Mouse (Mus musculus): ENCODE data around the gene Nepro. TPM values are rescaled to one million over a fixed set of nuclear protein-coding genes. Genes with fewer than 3 reads are reported as not detected.
A peak's percentile ranks its signal among the peaks of the same experiment; 100 is the strongest.

Gene Nepro
- total RNA-seq, 1 experiment from 2014 or later = 11.3 TPM

DNA sequence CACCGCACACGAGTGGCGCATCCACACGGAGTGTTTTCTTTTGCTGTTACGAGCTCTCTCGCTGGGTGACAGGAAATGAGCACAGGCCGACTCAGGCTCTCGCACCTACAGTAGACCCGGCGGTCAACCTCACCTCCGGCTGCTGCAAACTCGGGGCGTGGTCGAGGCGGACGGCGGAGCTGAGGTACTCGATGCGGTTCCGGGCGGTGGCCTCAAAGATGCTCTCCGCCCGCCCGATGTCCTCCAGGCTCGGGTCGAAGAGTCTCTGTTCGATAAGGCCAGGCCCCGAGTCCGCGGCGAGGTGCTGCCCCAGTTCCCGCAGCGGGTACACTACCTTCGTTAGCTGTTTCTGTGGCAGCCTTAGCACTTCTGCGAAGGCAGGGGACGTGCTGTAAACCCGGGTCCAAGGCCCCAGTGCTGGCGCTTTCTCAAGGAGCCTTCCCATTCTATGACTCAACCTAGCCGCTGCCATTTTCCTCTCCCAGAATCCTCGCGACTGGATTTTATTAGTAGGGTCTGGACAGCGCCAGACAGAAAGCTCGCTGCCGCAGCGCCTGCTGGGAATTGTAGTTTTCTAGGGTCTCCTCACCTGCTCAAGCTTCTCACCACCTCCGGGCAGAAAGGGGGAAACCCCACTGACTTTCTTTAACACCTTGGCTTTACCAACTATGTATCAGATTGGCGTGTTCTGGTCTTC, 21.9 kb downstream of the Nepro start, which contains the start of gene Gtpbp8:
TSS of gene Gtpbp8 (minus strand) at position 498 of the 697 bp plus-strand sequence.
- ATAC-seq (replicated peaks; ENCODE audit: insufficient number of reproducible peaks, low FRiP score, low TSS enrichment, poor library complexity, severe bottlenecking) = peak; percentile 82

DNA sequence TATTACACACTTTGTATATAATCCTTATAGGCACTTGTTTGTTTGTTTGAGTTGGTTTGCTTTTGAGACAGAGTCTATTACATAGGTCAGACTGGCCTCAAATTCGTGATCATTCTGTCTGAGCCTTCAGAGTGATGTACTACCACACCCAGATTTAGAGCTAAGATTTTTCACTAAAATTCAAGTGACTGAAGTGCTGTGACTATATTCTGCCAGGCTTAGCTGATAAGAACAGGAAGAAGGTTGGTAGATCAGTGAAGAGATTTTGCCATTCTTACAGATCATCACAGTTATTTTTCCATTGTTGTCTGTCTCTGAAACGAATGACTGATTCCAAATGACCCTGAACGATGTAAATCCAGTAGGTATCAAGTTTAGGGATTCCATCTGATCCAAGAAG, 23.9 kb downstream of the Nepro start:
- ATAC-seq (replicated peaks; ENCODE audit: insufficient number of reproducible peaks, low FRiP score, low TSS enrichment, poor library complexity, severe bottlenecking) = no peak

DNA sequence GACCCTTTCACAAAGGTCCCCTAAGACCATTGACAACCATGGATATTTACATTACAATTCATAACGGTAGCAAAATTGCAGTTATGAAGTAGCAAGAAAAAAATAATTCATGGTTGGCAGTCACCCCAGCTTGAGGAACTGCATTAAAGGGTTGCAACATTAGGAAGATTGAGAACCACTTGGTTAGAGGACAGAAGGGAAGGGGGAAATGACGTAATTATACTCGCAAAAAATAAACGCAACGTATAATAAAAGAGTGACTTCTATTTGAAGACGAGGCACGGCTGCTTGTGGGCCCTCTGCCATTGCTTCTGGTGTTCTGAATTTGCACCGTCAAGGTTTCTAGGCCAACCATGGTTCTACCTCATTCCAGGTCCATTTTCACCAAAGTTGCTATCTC, 33.6 kb downstream of the Nepro start:
- no peak for ATAC-seq (replicated peaks; ENCODE audit: insufficient number of reproducible peaks, low FRiP score, low TSS enrichment, poor library complexity, severe bottlenecking)

DNA sequence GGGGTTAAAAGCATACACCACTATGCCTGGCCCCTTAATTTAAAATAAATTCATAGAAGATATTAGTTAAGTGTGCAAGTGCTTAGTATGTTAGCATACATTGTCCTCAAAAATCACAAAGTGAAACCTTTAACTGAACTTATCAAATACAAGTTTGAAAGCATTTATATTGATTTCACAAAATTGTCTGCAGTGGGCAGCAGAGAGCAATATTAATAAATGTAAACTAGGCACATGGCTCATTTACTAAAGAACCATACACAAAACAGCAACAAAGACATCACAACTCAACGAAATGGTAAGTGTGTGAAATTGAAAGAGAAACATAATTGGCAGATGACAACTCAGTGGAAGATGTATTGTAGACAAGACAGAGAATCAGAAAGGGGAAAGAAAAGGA, 37.7 kb downstream of the Nepro start:
- no peak for ATAC-seq (replicated peaks; ENCODE audit: insufficient number of reproducible peaks, low FRiP score, low TSS enrichment, poor library complexity, severe bottlenecking)

DNA sequence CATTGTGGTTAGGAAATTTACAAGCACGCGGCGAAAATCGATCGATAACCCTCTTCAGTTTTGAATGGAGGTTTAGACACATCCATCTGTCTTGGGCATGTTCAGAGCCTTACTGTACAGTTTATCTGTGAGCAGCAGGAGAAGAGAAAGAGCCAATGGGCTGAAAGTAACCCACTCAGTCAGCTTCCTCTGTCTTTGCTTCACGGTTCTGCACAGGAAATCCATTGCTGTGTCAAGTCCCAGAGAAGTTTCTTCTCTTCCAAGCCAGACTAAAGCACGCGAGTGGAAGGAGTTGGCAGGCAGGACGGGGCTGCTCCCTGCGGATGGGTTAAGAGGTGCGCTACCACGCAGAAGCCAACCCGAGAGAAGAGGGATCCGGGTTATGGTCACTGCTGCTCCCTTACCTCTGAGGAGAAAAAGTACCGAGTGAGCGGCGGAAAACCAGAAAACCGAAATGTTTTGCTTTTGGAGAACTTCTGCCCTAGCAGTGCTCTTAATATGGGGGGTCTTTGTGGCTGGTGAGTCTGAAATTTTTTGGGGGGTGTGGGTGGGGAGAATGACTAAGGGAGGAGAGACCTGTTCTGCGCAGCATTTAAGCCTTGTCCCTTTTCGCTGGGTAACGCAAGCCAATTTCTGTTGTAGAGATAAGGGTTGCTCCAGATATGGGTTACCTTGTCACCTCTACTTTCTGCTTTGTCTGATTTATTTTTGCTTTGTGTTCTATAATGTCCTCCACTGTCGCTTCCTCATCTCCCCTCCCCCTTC, 41.6 kb downstream of the Nepro start, which contains the start of gene Cd200r1:
TSS of gene Cd200r1 (plus strand) at position 182 of the 765 bp plus-strand sequence.
- peak; percentile 24; the same call in 1 of the 2 replicates for ATAC-seq (replicated peaks; ENCODE audit: insufficient number of reproducible peaks, low FRiP score, low TSS enrichment, poor library complexity, severe bottlenecking)

DNA sequence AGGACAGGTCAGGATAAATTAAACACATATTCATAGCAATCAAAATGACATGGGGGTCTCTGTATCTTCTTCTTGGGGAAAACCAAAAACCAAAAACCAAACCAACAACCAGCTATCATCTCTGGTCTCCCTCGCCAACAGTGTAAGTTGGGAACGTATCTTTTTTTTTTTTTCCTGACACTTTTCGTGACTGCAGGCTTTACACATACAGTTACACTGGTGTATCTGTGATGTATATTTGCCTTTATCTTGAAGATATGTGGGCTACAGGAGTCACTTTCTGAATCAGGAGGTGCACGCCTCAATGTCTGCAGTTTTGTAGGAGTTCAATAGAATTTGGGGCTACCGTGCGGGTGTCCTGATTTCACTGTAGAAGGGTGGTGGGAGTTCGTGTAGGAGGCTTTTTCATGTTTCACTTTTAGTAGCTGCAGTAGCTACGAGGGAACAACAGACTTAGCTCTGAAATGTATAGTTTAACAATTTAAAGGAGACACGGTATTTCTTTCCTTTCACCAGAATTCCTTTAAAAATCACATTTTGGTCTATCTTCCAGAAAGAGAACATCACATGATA, 42.3 kb downstream of the Nepro start:
- no peak for ATAC-seq (replicated peaks; ENCODE audit: insufficient number of reproducible peaks, low FRiP score, low TSS enrichment, poor library complexity, severe bottlenecking)

DNA sequence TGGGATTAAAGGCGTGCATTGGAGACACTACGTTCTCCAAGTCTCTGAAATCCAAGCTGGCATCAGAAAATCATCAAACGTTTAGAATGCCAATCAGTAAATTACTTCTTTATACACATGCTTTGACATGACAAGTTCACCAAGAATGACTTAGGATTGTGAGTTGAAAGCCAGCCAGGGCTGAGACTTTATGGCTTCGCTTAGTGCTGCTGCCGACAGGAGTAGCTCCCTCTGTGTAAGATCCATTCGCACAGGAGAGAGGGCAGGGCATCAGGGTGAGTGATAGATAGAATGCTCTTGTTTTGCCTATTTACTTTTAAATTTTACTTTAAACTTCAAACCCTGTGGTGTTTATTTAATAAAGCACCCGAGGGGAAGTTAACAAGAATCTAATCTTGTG, 43.4 kb downstream of the Nepro start:
- no peak for ATAC-seq (replicated peaks; ENCODE audit: insufficient number of reproducible peaks, low FRiP score, low TSS enrichment, poor library complexity, severe bottlenecking)

DNA sequence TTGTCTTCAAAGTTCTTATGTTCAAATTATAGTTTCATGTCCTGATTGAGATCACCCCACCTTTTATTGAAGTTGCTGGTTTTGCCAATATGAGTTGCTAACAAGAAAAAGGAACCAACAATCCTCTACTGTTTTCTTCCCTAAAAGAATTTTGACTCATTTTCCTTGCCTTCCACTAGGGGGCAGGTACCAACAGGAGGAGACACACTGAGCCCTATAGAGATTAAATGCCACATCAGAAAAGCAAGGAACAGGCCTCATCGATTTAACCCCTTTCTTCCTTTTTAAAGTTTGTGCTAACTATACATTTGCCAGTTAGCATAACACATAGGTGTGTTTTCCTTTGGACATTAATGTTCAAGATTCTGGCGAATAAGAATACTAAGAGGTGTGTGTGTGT, 43.9 kb downstream of the Nepro start:
- peak; percentile 69 for ATAC-seq (replicated peaks; ENCODE audit: insufficient number of reproducible peaks, low FRiP score, low TSS enrichment, poor library complexity, severe bottlenecking)

DNA sequence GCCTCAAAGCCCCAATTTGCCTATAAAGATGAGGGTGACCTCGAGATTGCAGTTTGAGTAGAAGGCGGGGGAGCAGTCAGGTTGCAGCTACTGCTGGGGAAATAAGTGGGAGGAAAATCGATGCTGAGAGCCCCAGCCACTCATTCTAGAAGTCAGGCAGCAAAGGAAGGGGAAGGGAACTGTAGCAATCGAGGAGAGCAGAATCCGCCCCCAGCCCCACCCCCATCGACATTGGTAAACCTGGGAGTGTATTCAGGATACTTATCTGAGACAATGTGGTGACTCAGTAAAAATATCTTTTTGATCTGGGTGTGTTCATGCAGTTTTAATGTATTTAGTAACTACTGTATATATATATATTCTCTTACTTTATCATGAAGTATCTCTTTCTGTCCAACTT, 48.5 kb downstream of the Nepro start:
- no peak for ATAC-seq (replicated peaks; ENCODE audit: insufficient number of reproducible peaks, low FRiP score, low TSS enrichment, poor library complexity, severe bottlenecking)

DNA sequence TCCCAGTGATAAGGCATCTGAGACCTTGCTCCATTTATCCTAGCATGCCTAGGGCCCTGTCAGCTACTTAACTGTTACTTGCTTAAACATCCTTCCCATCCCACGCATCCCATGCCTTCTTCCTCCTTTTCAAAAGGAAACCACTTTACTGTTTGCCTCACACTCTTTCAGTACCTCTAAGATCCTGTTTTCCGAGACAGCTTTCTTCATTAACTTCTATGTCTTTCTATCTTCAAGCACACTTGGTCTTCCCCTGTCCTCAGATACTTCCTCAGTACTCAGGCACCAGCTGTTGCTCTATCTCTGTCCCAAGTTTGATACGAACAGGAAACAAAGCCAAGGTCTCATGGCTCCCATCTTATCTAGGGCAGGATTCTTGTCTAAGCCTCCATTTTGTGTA, 49.6 kb downstream of the Nepro start:
- no peak for ATAC-seq (replicated peaks; ENCODE audit: insufficient number of reproducible peaks, low FRiP score, low TSS enrichment, poor library complexity, severe bottlenecking)

DNA sequence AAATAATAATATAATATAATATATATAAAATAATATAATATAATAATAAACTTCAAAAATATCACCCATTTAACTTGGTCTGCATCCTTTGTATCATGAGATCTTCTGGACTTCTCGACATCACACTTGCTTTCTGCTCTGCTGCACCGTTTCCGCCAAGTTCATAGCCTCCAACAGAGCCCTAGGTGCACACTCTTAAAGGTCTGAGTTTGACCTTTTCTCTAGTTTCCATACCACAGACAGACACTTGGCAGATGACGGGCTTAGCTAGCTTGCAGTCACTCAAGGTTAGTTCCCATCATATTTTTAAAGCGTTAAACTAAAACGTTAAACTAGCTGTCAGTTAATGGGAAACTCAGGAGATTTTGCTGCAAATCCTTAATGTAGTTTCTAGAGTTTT, 50.1 kb downstream of the Nepro start:
- ATAC-seq (replicated peaks; ENCODE audit: insufficient number of reproducible peaks, low FRiP score, low TSS enrichment, poor library complexity, severe bottlenecking) = no peak

DNA sequence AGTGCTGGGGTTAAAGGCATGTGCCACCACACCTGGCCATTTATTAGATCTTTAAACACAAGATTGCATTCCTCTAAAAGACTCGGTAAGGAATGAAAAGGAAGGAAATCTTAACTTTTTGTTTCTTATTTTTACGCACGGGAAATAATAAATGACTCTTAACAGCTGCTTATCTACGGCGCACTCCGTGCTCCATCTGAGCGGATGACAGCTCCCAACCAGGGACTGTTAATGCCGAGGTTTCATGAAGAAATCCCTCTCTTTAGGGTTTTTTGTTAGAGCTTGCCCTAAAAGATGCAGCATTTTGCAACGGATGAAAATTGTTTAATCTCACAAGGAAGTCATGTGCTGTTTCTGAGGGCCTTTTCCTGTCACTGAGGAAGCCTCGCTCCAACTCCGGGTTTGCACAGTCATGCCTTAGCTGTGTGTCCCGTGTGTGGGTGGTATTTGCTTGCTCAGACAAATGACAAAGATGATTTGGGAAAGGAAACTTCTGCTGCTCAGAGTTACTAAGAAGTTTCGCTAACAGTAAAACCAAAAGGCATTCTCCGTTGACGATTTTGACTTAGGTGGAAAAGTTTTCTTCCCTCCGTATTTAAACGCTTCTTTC, 54.5 kb downstream of the Nepro start:
- ATAC-seq (replicated peaks; ENCODE audit: insufficient number of reproducible peaks, low FRiP score, low TSS enrichment, poor library complexity, severe bottlenecking) = 0 out of 2 replicates have a peak, but pooled peaks have one; percentile 43

DNA sequence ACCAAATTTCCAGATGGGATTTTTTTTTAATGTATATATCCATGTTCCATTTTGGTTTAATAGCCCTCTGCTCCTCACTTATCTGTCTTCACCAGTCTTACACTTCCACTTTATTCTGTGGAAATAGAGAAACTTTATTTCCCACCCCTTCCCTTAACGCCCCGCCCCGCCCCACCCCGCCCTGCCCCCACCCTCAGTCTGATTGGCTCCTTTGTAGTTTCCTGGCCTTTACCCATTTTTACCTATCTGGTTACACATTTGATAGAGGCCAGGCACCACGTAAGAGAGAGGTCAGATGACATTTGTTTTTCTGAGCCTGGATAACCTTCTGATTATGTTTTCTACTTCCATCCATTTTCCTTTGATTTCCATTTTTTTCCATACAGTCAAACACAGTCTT, 55.4 kb downstream of the Nepro start:
- no peak for ATAC-seq (replicated peaks; ENCODE audit: insufficient number of reproducible peaks, low FRiP score, low TSS enrichment, poor library complexity, severe bottlenecking)

DNA sequence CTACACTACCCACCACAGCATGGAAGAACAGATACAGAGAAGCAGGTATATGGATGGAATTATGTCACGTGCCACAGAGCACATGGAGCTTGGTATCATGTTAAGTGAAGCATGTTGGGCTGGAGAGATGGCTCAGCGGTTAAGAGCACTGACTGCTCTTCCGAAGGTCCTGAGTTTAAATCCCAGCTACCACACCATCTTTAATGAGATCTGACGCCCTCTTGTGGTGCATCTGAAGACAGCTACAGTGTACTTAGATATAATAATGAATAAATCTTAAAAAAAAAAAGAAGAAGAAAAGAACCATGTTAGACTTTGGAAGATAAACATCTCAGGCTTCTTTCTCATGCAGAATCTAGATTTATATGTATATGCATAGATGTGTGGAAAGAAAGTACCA, 56.6 kb downstream of the Nepro start:
- no peak for ATAC-seq (replicated peaks; ENCODE audit: insufficient number of reproducible peaks, low FRiP score, low TSS enrichment, poor library complexity, severe bottlenecking)

Other genes with a start within 250 kb of the Nepro start
- gene Boc, start 165.4 kb upstream of the Nepro start, total RNA-seq (2017) = not detected in 3 replicates
- gene Gtpbp8, start 22.1 kb downstream of the Nepro start, total RNA-seq (2017) = 4.6 to 10.2 TPM (median 8.2 TPM) in 3 replicates
- 2.0 to 11.8 TPM (median 6.8 TPM) in 3 replicates for gene Cd200r1, start 41.4 kb downstream of the Nepro start, total RNA-seq (2017)
- gene Cd200r4, start 87.4 kb downstream of the Nepro start, total RNA-seq (2017) = 13.4 to 31.6 TPM (median 14.7 TPM) in 3 replicates
- gene Cd200r2, start 142.8 kb downstream of the Nepro start, total RNA-seq (2017) = 0.39 TPM in 1 of 3 replicates, not detected in the others
- gene Cd200r3, start 219.4 kb downstream of the Nepro start, total RNA-seq (2017) = 8.7 to 73.1 TPM (median 52.5 TPM) in 3 replicates